Mouse (Mus musculus) ovary, postnatal 10 days (tissue): ENCODE data around the gene Arhgap15.

ENCODE experiments used
- DNase-seq: peaks from one replicate; pipeline ENCODE4 v3.0.0; 2022; ENCODE audit warnings: low spot score

Arhgap15 gene

GRCm38 (mm10) chr2:44111276-44111675 is 362.7 kb downstream of the Arhgap15 start:
- no peak for DNase-seq

DNA sequence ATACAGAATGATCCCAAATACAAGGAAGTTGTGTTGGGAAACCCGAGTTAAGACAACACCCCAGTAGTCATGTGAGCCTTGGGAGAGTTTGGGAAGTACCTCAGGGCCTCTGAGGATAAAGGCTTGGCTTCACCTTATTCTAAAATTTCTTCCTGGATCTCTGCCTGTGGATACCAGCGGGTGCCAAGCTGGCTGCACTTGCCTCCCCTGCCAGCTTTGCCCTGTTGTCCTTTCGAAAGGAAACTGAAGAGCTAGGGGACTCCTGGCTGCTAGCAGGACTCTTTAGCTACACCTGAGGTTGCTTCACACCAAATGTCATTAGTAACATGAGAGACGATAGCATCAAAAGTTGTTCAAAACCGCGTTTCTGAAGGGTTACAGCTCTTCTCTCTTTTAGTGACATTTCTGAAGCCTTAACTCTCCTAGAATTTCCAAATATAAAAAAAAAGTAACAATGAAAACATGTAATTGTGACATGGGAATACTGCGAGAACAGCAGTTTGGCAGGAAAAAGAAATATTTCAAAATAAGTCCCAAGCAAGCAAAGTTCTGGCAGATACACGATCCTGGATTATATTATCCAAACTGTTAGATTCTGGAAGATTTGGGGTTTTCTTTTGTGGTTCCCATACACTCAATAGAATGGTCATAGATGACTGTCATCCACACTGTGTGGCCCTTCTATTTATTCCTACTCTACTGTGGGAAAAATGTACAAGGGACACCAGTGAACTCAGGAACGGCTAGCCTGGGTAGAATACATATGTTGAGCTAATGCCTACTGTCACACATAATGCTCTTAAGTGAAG is 364.6 kb downstream of the Arhgap15 start:
- DNase-seq, result no peak

DNA sequence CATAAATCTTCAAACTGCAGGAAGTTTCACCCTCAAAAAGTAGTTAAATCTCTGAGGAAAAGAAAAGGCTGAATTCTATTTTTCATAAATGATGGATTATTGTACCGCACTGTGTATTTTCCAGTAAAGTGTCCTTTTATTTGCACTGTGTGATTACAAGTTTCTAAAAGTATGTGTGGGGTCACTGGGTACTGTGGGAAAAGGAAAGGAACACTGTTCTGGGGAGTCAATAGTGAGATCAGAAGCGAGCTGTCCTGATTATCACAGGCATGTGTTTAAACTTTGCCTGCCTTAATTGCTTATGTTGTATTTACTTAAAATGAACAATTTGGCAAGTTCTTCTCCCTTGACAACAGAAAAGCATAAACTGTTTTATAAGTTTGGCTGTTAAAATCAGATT is 365.7 kb downstream of the Arhgap15 start:
- no peak for DNase-seq

- DNase-seq, result no peak
Measured at GRCm38 (mm10) chr2:44121162-44121561, 372.5 kb downstream of the Arhgap15 start.

GRCm38 (mm10) chr2:44123246-44123645 is 374.6 kb downstream of the Arhgap15 start:
- no peak for DNase-seq

DNA sequence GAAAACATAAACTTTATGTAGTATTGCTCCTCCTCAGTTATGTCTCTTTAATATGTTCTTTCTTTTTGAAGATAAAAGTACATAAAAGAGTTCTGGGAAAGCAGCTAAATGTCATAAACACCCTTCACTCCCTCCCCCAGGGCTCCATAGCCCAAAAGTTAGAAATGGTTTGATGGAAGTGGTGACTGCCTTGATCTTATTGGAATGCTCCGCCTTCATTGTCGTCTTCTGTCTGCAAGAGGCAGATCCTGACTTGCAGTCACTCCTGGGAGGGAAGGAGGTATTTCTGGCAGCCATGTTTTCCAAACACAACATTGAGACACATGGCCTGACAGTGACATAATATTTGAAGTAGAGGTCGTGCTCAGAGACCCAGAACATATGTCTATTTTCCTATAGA is 375.5 kb downstream of the Arhgap15 start:
- no peak for DNase-seq

DNA sequence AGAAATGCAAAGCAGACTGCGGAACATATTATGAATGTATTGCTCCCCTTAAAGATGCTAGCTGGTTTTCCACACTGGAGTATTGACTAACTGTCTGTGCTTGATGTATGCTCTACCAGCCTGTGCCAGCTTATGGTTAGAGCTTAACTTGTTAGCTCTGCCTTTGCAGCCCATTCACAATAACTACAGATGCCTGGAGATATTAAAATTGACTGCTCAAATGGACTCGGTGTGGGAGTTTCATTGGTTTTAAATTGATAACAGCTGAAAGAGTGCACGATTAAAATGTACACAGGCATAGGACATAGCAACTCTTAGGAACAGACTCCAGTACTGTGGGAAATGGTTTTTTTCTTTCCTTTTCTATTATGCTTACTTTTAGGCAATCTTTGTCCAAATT is 376.1 kb downstream of the Arhgap15 start:
- DNase-seq, result no peak

- DNase-seq, result no peak
Measured at GRCm38 (mm10) chr2:44126044-44126695, 377.5 kb downstream of the Arhgap15 start.

DNA sequence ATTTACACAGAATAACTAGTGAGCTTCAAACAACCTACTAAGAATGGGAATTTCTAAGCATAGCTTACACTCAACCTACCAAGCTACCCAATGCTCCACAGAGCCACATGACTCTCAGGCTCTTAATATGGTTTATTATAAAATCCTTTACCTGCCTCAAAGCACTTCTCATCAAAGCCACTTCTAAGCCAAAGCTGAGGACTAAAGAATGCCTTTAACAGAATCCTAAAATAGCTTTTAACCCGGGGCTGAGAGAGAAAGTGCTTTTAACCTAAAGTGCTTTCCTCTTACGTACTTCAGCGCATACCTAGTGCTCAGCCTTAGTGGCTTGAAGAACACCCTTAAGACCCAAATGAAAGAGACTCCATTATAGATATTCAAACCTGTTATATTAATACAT is 380.9 kb downstream of the Arhgap15 start:
- DNase-seq, result no peak

DNA sequence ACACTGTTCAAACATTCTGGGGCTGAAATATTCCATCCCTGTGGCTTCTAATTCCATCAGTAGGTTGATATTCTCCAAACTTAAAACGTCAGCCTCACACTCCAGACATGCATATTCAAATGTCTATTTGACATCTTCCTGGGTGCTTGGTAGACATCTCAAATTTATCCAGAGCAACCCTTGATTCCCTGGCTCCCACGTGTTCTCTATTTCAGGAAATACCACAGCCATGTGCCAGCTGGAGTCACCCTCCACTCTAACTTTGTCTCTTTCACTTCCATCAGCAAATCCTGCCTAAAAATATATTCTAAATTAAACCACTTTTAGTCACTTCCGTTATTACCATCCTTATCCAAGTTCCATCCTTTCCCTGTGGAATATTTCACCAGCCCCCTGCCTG is 382.6 kb downstream of the Arhgap15 start:
- DNase-seq, result no peak

GRCm38 (mm10) chr2:44134796-44135195 is 386.2 kb downstream of the Arhgap15 start:
- DNase-seq, result no peak

DNA sequence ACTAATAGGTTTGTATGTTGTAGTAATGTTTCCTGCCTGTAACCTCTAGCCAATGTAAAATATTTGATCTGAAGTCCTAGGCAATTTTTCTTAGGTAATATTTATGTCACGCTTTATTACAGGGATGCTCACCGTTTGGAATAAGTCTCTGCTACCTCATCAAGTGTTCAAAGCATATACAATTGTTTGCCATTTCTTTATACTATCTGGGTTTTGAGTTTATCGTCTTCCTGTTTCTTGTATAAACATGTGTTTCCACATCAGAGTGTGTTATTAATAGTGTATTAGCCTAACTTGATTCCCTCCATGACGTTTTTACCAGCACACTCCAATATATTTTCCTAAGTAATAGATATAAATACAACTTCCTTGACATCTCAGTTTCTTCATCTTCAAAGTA is 391.8 kb downstream of the Arhgap15 start:
- DNase-seq, result no peak

DNA sequence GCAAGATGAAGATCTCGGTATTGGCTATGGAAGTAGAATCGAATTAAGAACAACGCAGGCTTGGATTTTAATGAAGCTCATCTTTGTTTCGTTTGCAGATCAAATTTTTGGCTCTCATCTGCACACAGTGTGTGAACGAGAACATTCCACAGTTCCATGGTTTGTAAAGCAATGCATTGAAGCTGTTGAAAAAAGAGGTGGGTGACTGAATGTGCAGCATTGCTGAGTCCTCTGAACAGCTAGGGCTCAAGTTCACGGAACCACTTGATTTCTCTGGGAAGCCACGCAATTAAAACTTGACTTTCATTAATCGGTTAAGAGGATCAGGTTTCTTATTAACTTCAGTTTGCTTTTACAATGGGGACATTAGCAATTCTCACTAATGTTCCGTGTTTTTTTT is 393.5 kb downstream of the Arhgap15 start:
- no peak for DNase-seq

DNA sequence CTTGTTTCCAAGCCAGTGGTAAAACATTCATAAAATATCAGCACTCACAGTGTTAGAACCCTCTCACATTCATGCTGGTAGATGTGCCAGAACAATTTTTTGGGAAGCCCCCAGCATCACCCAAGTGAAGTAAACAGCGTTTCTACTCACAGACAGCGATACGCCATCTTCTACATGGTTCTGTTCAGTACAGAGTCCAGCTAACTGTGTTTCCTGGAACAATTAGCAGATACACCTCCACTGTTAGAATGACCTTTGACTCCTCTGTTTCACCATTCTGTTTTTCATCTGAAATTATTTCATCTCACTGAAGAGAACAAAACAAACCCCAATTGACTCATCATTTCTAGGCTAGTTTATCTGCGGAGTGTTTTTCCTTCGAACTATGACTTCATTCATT is 394.0 kb downstream of the Arhgap15 start:
- no peak for DNase-seq

GRCm38 (mm10) chr2:44146124-44146981 is 397.7 kb downstream of the Arhgap15 start:
- DNase-seq, result no peak

DNA sequence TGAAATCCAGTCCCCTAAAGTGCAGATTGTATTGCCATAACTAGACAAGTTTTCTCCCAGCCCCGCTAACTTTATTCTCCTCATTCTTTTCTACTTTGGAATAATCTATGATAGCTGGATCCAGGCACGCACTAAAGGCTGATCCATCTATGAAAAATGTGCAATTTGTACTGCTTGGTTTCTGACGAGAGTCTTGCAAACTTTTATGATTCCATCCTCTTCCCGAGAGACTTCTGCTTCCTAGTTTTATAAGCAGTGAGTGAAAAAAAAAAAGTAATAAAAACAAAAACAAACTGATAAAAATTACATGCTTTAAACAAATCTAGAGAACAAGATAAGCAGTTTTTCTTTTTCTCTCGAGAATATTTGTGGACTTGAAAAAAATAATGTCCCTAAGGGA is 398.9 kb downstream of the Arhgap15 start:
- DNase-seq, result no peak

DNA sequence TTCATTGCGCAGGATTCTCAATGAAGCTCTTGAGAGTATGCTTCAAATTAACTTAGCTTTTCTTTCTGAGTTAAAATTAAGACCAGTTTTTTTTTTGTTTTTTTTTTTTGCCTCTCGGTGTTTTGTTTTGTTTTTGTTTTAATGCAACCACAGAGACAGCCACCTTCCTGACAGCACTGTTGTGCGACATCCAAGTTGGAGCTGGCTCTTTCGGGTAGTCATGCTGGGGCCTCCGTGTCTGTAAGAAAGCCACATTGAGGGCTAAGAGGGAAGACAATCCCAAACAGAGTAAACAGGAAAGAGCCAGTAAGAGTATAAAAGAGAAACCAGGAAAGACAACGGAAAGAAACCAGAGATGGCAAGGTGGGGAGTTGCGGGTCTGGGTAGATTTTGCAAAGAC is 399.3 kb downstream of the Arhgap15 start:
- no peak for DNase-seq

DNA sequence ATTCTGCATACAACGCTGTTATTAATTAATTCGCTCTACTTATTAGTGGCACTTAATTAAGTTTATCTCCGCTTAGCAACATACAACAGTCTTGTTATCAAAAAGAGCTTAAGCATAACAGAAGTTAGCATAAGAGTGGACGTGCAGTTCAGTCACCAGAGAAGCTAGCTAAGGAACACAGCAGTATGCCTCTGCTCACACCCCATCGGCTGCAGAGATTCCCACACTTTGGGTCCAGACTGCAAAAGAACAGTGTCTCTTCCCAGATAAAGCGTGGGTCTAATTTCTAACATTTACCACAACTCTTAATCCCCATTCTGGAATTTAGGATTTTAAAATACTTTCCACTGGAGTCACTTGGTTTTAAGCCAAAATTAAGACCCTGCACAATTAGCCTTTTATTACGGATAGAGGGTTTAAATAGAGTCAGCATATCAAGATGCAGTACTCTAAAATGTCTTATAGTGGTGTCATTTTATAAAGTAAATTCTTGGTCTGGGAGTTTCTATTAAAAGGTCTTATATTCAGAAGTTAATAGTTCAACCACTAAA is 400.0 kb downstream of the Arhgap15 start:
- no peak for DNase-seq

DNA sequence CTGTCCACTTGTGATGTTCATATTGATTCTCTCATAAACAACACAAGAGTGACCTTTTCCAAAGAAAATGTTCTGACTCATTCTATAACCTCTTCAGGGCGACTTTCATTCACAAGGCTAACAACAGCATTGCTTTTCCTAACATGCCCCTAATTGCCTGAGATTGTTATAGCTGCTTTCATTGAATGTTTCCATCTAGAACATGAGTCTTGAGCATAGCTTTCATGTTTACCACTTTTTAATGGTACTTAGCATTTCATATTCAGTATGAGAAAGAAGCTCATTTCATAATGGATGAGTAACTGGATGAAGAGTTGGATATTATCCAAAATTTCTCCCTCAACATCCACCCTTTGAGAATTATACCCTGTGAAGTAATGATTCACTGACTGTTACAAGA is 403.7 kb downstream of the Arhgap15 start:
- DNase-seq, result no peak

DNA sequence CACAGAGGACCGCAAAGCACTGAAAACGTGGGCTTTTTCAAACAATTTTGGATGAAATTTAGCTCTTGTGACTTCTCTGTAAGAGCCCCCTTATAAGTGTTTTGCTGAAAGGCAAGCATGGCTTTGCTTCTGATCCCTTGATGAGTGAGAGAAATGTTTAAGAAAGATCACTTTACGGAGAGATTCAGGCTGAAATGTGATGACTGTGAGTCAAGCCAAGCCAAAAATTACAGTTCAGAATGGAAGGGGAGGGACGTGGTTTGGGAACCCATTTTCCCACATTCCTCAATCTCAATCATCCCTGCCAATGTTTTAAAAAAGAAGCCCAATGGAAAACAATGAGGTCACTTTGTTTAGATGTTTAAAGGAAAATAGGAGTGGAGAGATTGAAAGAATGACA is 411.7 kb downstream of the Arhgap15 start:
- no peak for DNase-seq

GRCm38 (mm10) chr2:44165789-44166188 is 417.2 kb downstream of the Arhgap15 start:
- DNase-seq, result no peak

DNA sequence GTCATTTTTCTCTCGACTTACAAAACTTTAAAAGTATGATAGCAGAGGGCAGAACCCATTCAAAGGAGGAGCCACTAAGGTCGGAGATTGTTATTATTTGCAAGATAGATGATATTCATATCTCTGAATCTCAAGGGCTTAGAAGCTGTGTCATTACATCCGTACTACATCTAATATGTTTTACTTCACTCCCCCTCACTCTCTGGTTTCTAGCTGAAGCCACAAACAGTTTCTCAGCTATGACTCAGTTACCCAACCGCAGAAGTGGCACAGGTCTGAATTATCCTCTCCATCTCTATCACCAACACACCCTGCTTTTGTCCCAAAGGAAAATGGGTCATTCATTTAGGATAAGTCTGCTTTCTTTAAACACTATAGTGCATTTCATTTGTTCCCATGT is 418.1 kb downstream of the Arhgap15 start:
- no peak for DNase-seq

DNA sequence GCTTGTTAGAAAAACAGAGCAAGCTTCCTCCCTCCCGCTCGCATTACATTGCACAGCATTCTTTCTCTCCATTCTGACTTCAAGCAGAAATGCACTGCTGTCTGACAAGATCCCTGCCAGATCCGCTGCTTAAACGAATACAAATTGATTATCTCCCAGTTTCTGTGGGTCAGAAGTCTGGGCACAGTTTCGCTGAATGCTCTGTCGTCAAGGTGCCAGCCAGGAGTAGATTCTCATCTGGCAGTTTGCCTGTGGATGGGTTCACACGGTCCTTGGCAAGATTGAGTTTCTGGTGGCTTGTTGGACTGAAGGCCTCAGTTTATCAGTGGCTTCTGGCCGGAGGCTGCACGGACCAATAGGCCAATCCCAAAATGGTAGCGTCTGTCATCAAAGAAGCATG is 435.9 kb downstream of the Arhgap15 start:
- DNase-seq, result no peak
